In genomic region chr12:29257735-29258547, GRCm38 (mm10) we compare ENCODE assay signal across 9 mouse cellular contexts.
DNase-seq lines count a peak whose midpoint lies in the region; ATAC-seq and TF ChIP-seq lines count a peak whose summit lies in the region.
"Had no signal": no experiment of that assay in that cellular context is flagged by ENCODE, and none has a peak within 500 bp of the region (broad histone marks: within the 10 kb centered on the region; RNA-seq: fewer than 3 reads in every experiment).

No protein-coding gene starts in this region.

- no peak overlapping the region for H3K9ac ChIP-seq in heart, embryonic 16.5 days (ENCODE audit: low read length)
- H3K9ac ChIP-seq in lung, embryonic 15.5 days: no peak overlapping the region
- H3K9ac ChIP-seq: liver, embryonic 14.5 days had no signal

- peak; percentile 76 for ATAC-seq in heart, embryonic 16.5 days (replicated peaks; ENCODE audit: extremely low read depth, insufficient read depth, low FRiP score)
- ATAC-seq in lung, embryonic 15.5 days (ENCODE audit: borderline replicate concordance, extremely low read depth, low FRiP score, low TSS enrichment): peak; percentile 41; the same call in 1 of the 2 replicates

- 42% methylated on average over 16 of the region's 16 CpGs for WGBS in cerebellum, adult 2 months
- WGBS in heart, embryonic 16.5 days: 25% methylated on average over 16 of the region's 16 CpGs
- 22% methylated on average over 16 of the region's 16 CpGs for WGBS in lung, embryonic 15.5 days

- peak overlapping the region; percentile 39 for H3K4me2 ChIP-seq in heart, embryonic 16.5 days (ENCODE audit: low read depth, low read length)
- peak overlapping the region; percentile 17; the same call in 1 of the 2 replicates for H3K4me2 ChIP-seq in lung, embryonic 15.5 days

- H3K27ac ChIP-seq in cerebellum, adult 2 months (ENCODE audit: insufficient read depth, low read length): no peak overlapping the region
- peak overlapping the region; percentile 67 for H3K27ac ChIP-seq in heart, embryonic 16.5 days (ENCODE audit: low read length)
- peak overlapping the region; percentile 45; the same call in 1 of the 2 replicates for H3K27ac ChIP-seq in lung, embryonic 15.5 days
- H3K27ac ChIP-seq: liver, embryonic 14.5 days had no signal

- H3K9me3 ChIP-seq in heart, embryonic 16.5 days (replicated peaks; ENCODE audit: control insufficient read depth, low read length): no peaks in the 10 kb centered on the region
- no peaks in the 10 kb centered on the region for H3K9me3 ChIP-seq in lung, embryonic 15.5 days

- no peak for TF ChIP-seq CTCF in cerebellum, adult 2 months (IDR thresholded peaks at IDR 0.05; ENCODE audit: borderline replicate concordance, insufficient read depth, low read depth, low read length)

- H3K36me3 ChIP-seq in heart, embryonic 16.5 days (ENCODE audit: control insufficient read depth, insufficient read depth): no peaks in the 10 kb centered on the region
- H3K36me3 ChIP-seq in lung, embryonic 15.5 days: no peaks in the 10 kb centered on the region

- no peaks in the 10 kb centered on the region for H3K27me3 ChIP-seq in cerebellum, adult 2 months (ENCODE audit: control insufficient read depth, insufficient read depth, low read length)
- no peaks in the 10 kb centered on the region for H3K27me3 ChIP-seq in heart, embryonic 16.5 days (ENCODE audit: control insufficient read depth, insufficient read depth, low read length)
- H3K27me3 ChIP-seq in lung, embryonic 15.5 days: no peaks in the 10 kb centered on the region

- TF ChIP-seq POLR2A in cerebellum, adult 2 months (IDR thresholded peaks at IDR 0.05; ENCODE audit: borderline replicate concordance, insufficient read depth, low read length): no peak

- H3K4me1 ChIP-seq in cerebellum, adult 2 months (ENCODE audit: control insufficient read depth, insufficient read depth, low read length): peaks cover 3% of the 10 kb centered on the region; the same call in 1 of the 2 replicates
- peaks cover 14% of the 10 kb centered on the region for H3K4me1 ChIP-seq in heart, embryonic 16.5 days (ENCODE audit: control insufficient read depth, insufficient read depth, low read length)
- peaks cover 9% of the 10 kb centered on the region; the same call in 1 of the 2 replicates for H3K4me1 ChIP-seq in lung, embryonic 15.5 days

- DNase-seq in cerebellum, adult 2 months: peak; percentile 28 to 29
- no peak for DNase-seq in cerebellum, adult 8-10 months
- peak; percentile 58 for DNase-seq in brain, embryonic 18.5 days (ENCODE audit: low read depth, low spot score)
- DNase-seq in kidney, postnatal 25 days: peak; percentile 79 to 82
- peak; percentile 19 for DNase-seq in retina, postnatal 7 days (ENCODE audit: low read depth, low spot score)
- no peak for DNase-seq in thymus, postnatal 4 days

- H3K4me3 ChIP-seq in cerebellum, adult 2 months (replicated peaks; ENCODE audit: insufficient read depth, low read depth, low read length): no peak overlapping the region
- H3K4me3 ChIP-seq in heart, embryonic 16.5 days (ENCODE audit: low read length): no peak overlapping the region; the same call in 1 of the 2 replicates
- no peak overlapping the region for H3K4me3 ChIP-seq in lung, embryonic 15.5 days

Comparison
In these comparisons a context has a peak if more than half of its experiments do, and no peak if none do; other contexts are left out.
1. DNase-seq: peak in cerebellum, adult 2 months (2 of 2), brain, embryonic 18.5 days (single experiment), kidney, postnatal 25 days (2 of 2) and retina, postnatal 7 days (single experiment); none in cerebellum, adult 8-10 months (single experiment) and thymus, postnatal 4 days (single experiment).